Comparison of ENCODE assay signal across 22 mouse cellular contexts in the genomic region with DNA sequence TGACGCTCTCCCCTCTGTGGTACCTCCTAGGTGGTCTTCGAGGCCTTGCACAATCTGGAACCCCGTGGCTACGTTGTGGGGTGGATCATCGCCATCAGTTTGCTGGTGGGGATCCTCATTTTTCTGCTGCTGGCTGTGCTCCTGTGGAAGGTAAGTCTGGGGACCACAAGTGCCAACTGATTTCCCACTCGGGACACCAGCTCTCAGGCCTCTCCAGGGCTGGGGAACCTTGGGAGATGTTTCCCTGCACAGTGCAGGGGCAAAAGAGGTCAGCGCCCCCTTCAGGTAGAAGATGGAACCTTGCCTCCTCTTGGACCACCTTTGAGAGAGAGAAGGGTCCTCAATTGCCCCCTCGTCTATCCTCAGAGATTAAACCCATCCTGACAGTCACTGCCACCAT. TPM values are rescaled to one million over a fixed set of nuclear protein-coding genes. Genes with fewer than 3 reads are reported as not detected.
DNase-seq lines count a peak whose midpoint lies in the region; ATAC-seq and TF ChIP-seq lines count a peak whose summit lies in the region.
"Had no signal": no experiment of that assay in that cellular context is flagged by ENCODE, and none has a peak within 500 bp of the region (broad histone marks: within the 10 kb centered on the region; RNA-seq: fewer than 3 reads in every experiment).

No protein-coding gene starts in this region.

- no peaks in the 10 kb centered on the region for H3K27me3 ChIP-seq in liver, embryonic 14.5 days (ENCODE audit: control insufficient read depth, insufficient read depth, low read length)
- no peaks in the 10 kb centered on the region for H3K27me3 ChIP-seq in liver, embryonic 12.5 days (replicated peaks)
- H3K27me3 ChIP-seq in midbrain, postnatal 0 days (ENCODE audit: insufficient read depth, low read length) = no peaks in the 10 kb centered on the region
- H3K27me3 ChIP-seq in midbrain, embryonic 15.5 days (replicated peaks) = no peaks in the 10 kb centered on the region
- H3K27me3 ChIP-seq in ES-Bruce4 (ENCODE audit: control insufficient read depth, insufficient read depth, low read length, poor library complexity, severe bottlenecking) = no peaks in the 10 kb centered on the region
- H3K27me3 ChIP-seq in limb, embryonic 10.5 days (ENCODE audit: low read depth, poor library complexity, severe bottlenecking) = no peaks in the 10 kb centered on the region
- H3K27me3 ChIP-seq: heart, embryonic 13.5 days; limb, embryonic 12.5 days; lung, embryonic 15.5 days had no signal

- TF ChIP-seq CTCF in liver, embryonic 14.5 days (IDR thresholded peaks at IDR 0.05; ENCODE audit: low read depth) = 0 out of 2 replicates have a peak, but pooled peaks have one; percentile 29
- TF ChIP-seq CTCF in midbrain, postnatal 0 days (IDR thresholded peaks at IDR 0.05) = 0 out of 2 replicates have a peak, but pooled peaks have one; percentile 15
- TF ChIP-seq CTCF in ES-Bruce4 (IDR thresholded peaks at IDR 0.05; ENCODE audit: low read depth, low read length) = peak; percentile 29

- no peaks in the 10 kb centered on the region for H3K4me1 ChIP-seq in liver, embryonic 14.5 days (replicated peaks; ENCODE audit: control insufficient read depth in 2 of 2, insufficient read depth in 2 of 2, low read length in 1 of 2)
- peaks cover 6% of the 10 kb centered on the region; the same call in 1 of the 2 replicates for H3K4me1 ChIP-seq in liver, embryonic 12.5 days
- H3K4me1 ChIP-seq in midbrain, postnatal 0 days (ENCODE audit: insufficient read depth, low read length) = no peaks in the 10 kb centered on the region
- H3K4me1 ChIP-seq in midbrain, embryonic 15.5 days = no peaks in the 10 kb centered on the region; the same call in 1 of the 2 replicates
- no peaks in the 10 kb centered on the region for H3K4me1 ChIP-seq in ES-Bruce4 (ENCODE audit: control insufficient read depth, insufficient read depth, low read length)
- peaks cover 33% of the 10 kb centered on the region for H3K4me1 ChIP-seq in limb, embryonic 10.5 days

- H3K9ac ChIP-seq in liver, embryonic 14.5 days (replicated peaks) = no peak overlapping the region
- no peak overlapping the region for H3K9ac ChIP-seq in liver, embryonic 12.5 days
- H3K9ac ChIP-seq in midbrain, postnatal 0 days (replicated peaks; ENCODE audit: low read length, poor library complexity, severe bottlenecking) = no peak overlapping the region
- no peak overlapping the region for H3K9ac ChIP-seq in midbrain, embryonic 15.5 days
- no peak overlapping the region for H3K9ac ChIP-seq in ES-Bruce4 (ENCODE audit: low read depth, poor library complexity, severe bottlenecking)
- H3K9ac ChIP-seq: heart, embryonic 13.5 days; hindbrain, embryonic 14.5 days; limb, embryonic 12.5 days; lung, embryonic 15.5 days had no signal

- no peaks in the 10 kb centered on the region for H3K36me3 ChIP-seq in liver, embryonic 14.5 days (replicated peaks; ENCODE audit: control insufficient read depth, insufficient read depth, low read depth)
- no peaks in the 10 kb centered on the region for H3K36me3 ChIP-seq in liver, embryonic 12.5 days
- no peaks in the 10 kb centered on the region for H3K36me3 ChIP-seq in midbrain, postnatal 0 days (ENCODE audit: insufficient read depth, low read length)
- H3K36me3 ChIP-seq in midbrain, embryonic 15.5 days (replicated peaks) = no peaks in the 10 kb centered on the region
- no peaks in the 10 kb centered on the region for H3K36me3 ChIP-seq in ES-Bruce4 (ENCODE audit: control insufficient read depth, insufficient read depth, low read length, poor library complexity, severe bottlenecking)
- peaks cover 20% of the 10 kb centered on the region for H3K36me3 ChIP-seq in limb, embryonic 10.5 days

- peak; percentile 91 for DNase-seq in heart, adult 11 months
- DNase-seq in heart, adult 18-20 months = no peak
- DNase-seq in liver, embryonic 14.5 days (ENCODE audit: low read depth in 3 of 3, low spot score in 3 of 3) = no peak
- no peak for DNase-seq in midbrain, postnatal 0 days (ENCODE audit: low spot score)
- no peak for DNase-seq in limb, embryonic 10.5 days (ENCODE audit: low spot score)
- DNase-seq: adrenal gland, postnatal 36 days; cerebellum, adult 2 months; cerebellum, postnatal 14 days; kidney, adult 18-20 months; kidney, postnatal 4 days; midbrain, embryonic 14.5 days; right cerebral cortex, postnatal 25 days; thymus, postnatal 14 days had no signal

- no peak for TF ChIP-seq POLR2A in ES-Bruce4 (IDR thresholded peaks at IDR 0.05; ENCODE audit: insufficient read depth, low read length)

- H3K4me2 ChIP-seq in liver, embryonic 14.5 days (ENCODE audit: low read depth) = no peak overlapping the region
- no peak overlapping the region for H3K4me2 ChIP-seq in liver, embryonic 12.5 days
- H3K4me2 ChIP-seq in midbrain, postnatal 0 days (ENCODE audit: low read depth, low read length, poor library complexity, severe bottlenecking) = no peak overlapping the region
- H3K4me2 ChIP-seq in midbrain, embryonic 15.5 days = no peak overlapping the region
- H3K4me2 ChIP-seq: heart, embryonic 13.5 days; hindbrain, embryonic 14.5 days; limb, embryonic 12.5 days; lung, embryonic 15.5 days had no signal

- no peak for ATAC-seq in liver, embryonic 14.5 days (ENCODE audit: insufficient read depth)
- no peak for ATAC-seq in liver, embryonic 12.5 days
- no peak for ATAC-seq in midbrain, postnatal 0 days (ENCODE audit: low FRiP score)
- no peak for ATAC-seq in midbrain, embryonic 15.5 days (replicated peaks)
- ATAC-seq: forebrain, embryonic 16.5 days had no signal

- no peak overlapping the region for H3K4me3 ChIP-seq in liver, embryonic 14.5 days (ENCODE audit: insufficient read depth in 1 of 2, low read depth in 2 of 2, low read length in 2 of 2)
- H3K4me3 ChIP-seq in liver, embryonic 12.5 days = no peak overlapping the region
- no peak overlapping the region for H3K4me3 ChIP-seq in midbrain, postnatal 0 days (ENCODE audit: low read depth, low read length)
- H3K4me3 ChIP-seq in midbrain, embryonic 15.5 days = no peak overlapping the region
- no peak overlapping the region for H3K4me3 ChIP-seq in ES-Bruce4 (ENCODE audit: low read depth, low read length)
- H3K4me3 ChIP-seq in limb, embryonic 10.5 days = no peak overlapping the region
- H3K4me3 ChIP-seq: erythroblast, embryonic 14.5 days; heart, embryonic 13.5 days; limb, embryonic 12.5 days; lung, embryonic 15.5 days had no signal

- H3K27ac ChIP-seq in liver, embryonic 14.5 days = no peak overlapping the region
- no peak overlapping the region for H3K27ac ChIP-seq in liver, embryonic 12.5 days
- H3K27ac ChIP-seq in midbrain, postnatal 0 days (ENCODE audit: low read depth, low read length) = no peak overlapping the region
- no peak overlapping the region for H3K27ac ChIP-seq in midbrain, embryonic 15.5 days
- H3K27ac ChIP-seq in ES-Bruce4 (ENCODE audit: insufficient read depth, low read length) = no peak overlapping the region
- H3K27ac ChIP-seq in limb, embryonic 10.5 days = no peak overlapping the region
- H3K27ac ChIP-seq: heart, embryonic 13.5 days; hindbrain, embryonic 14.5 days; limb, embryonic 12.5 days; lung, embryonic 15.5 days had no signal

- 78% methylated on average over 8 of the region's 8 CpGs for WGBS in liver, embryonic 14.5 days (ENCODE audit: insufficient replicate concordance)
- 75% methylated on average over 8 of the region's 8 CpGs for WGBS in liver, embryonic 12.5 days (ENCODE audit: insufficient replicate concordance)
- 81% methylated on average over 8 of the region's 8 CpGs for WGBS in midbrain, postnatal 0 days
- WGBS in midbrain, embryonic 15.5 days = 88% methylated on average over 8 of the region's 8 CpGs
- 91% methylated on average over 8 of the region's 8 CpGs for WGBS in limb, embryonic 10.5 days

- TF ChIP-seq EP300 in liver, embryonic 14.5 days (IDR thresholded peaks at IDR 0.05; ENCODE audit: low read depth) = no peak
- TF ChIP-seq EP300 in ES-Bruce4 (IDR thresholded peaks at IDR 0.05; ENCODE audit: insufficient read depth, low read depth, low read length) = no peak

- H3K9me3 ChIP-seq in liver, embryonic 14.5 days (ENCODE audit: control insufficient read depth, low read length) = no peaks in the 10 kb centered on the region
- H3K9me3 ChIP-seq in liver, embryonic 12.5 days (replicated peaks) = no peaks in the 10 kb centered on the region
- no peaks in the 10 kb centered on the region for H3K9me3 ChIP-seq in midbrain, postnatal 0 days (ENCODE audit: low read length)
- no peaks in the 10 kb centered on the region for H3K9me3 ChIP-seq in midbrain, embryonic 15.5 days
- peaks cover under 1% of the 10 kb centered on the region; the same call in 1 of the 2 replicates for H3K9me3 ChIP-seq in ES-Bruce4 (replicated peaks; ENCODE audit: control insufficient read depth, insufficient read depth, low read length, poor library complexity, severe bottlenecking)
- H3K9me3 ChIP-seq in limb, embryonic 10.5 days (replicated peaks) = no peaks in the 10 kb centered on the region
- H3K9me3 ChIP-seq: heart, embryonic 13.5 days; limb, embryonic 12.5 days; lung, embryonic 15.5 days had no signal

RNA-seq across cellular contexts. Expression of a gene that starts 38.5 kb away (rescaled TPM):
- total RNA-seq in heart, adult 18-20 months (2021) = 10 to 100 TPM; 10.6 to 12.8 TPM
- polyA plus RNA-seq in liver, embryonic 14.5 days (2012; rRNA removed) = 3.3 and 3.6 TPM in 2 replicates
- polyA plus RNA-seq in liver, embryonic 14.5 days (2014; fragmentation: Nextera tagmentation; extraction: Ambion mirVana) = 2.3 and 3.2 TPM in 2 replicates
- 3.9 and 4.4 TPM in 2 replicates for polyA plus RNA-seq in liver, embryonic 12.5 days (2016; fragmentation: Nextera tagmentation; extraction: Ambion mirVana)
- 9.5 and 11.9 TPM in 2 replicates for total RNA-seq in midbrain, postnatal 0 days (2014; rRNA removed)
- polyA plus RNA-seq in midbrain, postnatal 0 days (2015; fragmentation: Nextera tagmentation; extraction: Ambion mirVana) = 5.2 and 7.1 TPM in 2 replicates
- 7.5 and 8.3 TPM in 2 replicates for polyA plus RNA-seq in midbrain, embryonic 15.5 days (2015; fragmentation: Nextera tagmentation; extraction: Ambion mirVana)
- polyA plus RNA-seq in ES-Bruce4 (2011; ENCODE audit: insufficient read depth, insufficient read length, low read depth, missing spikeins) = 20.2 and 20.5 TPM in 2 replicates
- polyA plus RNA-seq in limb, embryonic 10.5 days (2016; fragmentation: Nextera tagmentation; extraction: Ambion mirVana) = 8.8 and 11.6 TPM in 2 replicates
